8 mouse cellular contexts compared by ENCODE assay signal in the genomic region with DNA sequence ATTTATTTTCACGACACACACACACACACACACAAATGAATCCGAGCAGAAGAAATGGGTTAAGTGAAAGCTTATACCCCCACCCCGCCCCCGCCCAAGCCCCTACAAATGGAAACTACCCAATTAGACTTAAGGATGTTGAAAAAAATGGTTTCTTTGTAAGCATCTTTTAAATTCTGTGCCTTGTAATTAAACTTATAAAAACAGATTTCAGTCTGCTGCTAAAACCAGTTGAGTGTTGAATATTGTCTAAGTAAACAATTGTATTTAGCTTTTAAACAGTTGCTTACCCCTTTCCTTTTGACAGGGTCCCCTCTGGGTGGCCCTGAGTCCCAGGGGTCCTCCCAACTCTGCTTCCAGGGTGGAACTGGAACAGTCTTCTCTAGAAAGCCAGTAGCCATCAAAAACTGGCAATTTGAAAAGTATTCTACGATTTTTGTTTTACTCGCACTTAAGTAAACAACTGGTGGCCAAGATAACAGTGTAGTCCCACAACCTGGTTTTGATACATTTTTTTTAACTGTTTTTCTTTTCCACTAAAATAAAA. TPM values are rescaled to one million over a fixed set of nuclear protein-coding genes. Genes with fewer than 3 reads are reported as not detected.
A peak's percentile ranks its signal among the peaks of the same experiment; 100 is the strongest.
DNase-seq lines count a peak whose midpoint lies in the region; ATAC-seq and TF ChIP-seq lines count a peak whose summit lies in the region.

No protein-coding gene starts in this region.

- no peak for DNase-seq in lung, postnatal 14 days
- DNase-seq in embryo, embryonic 11 days = peak; percentile 55
- DNase-seq in layer of hippocampus, adult 9-11 months = no peak
- no peak for DNase-seq in cerebellum, postnatal 25 days
- DNase-seq in cerebellum, adult 9-11 months = no peak

- H3K4me1 ChIP-seq in lung, embryonic 15.5 days = peaks cover 6% of the 10 kb centered on the region
- H3K4me1 ChIP-seq in intestine, postnatal 0 days (replicated peaks; ENCODE audit: control insufficient read depth, insufficient read depth, low read length) = no peaks in the 10 kb centered on the region
- no peaks in the 10 kb centered on the region; the same call in 1 of the 2 replicates for H3K4me1 ChIP-seq in neural tube, embryonic 14.5 days (ENCODE audit: control insufficient read depth, insufficient read depth, low read length)

- 4% methylated on average over 6 of the region's 6 CpGs for WGBS in lung, embryonic 15.5 days
- 9% methylated on average over 6 of the region's 6 CpGs for WGBS in intestine, postnatal 0 days
- WGBS in neural tube, embryonic 14.5 days = 18% methylated on average over 6 of the region's 6 CpGs

- peaks cover 28% of the 10 kb centered on the region for H3K36me3 ChIP-seq in lung, embryonic 15.5 days
- peaks cover 17% of the 10 kb centered on the region for H3K36me3 ChIP-seq in intestine, postnatal 0 days (ENCODE audit: control insufficient read depth, insufficient read depth)
- H3K36me3 ChIP-seq in neural tube, embryonic 14.5 days (ENCODE audit: control insufficient read depth, insufficient read depth, low read length) = peaks cover 27% of the 10 kb centered on the region

- no peak for ATAC-seq in lung, embryonic 15.5 days (ENCODE audit: borderline replicate concordance, extremely low read depth, low FRiP score, low TSS enrichment)
- ATAC-seq in intestine, postnatal 0 days = no peak
- no peak for ATAC-seq in neural tube, embryonic 14.5 days (ENCODE audit: low read depth)

- H3K9ac ChIP-seq in lung, embryonic 15.5 days = peak overlapping the region; percentile 99
- H3K9ac ChIP-seq in intestine, postnatal 0 days (ENCODE audit: low read depth, low read length) = peak overlapping the region; percentile 100
- peak overlapping the region; percentile 100 for H3K9ac ChIP-seq in neural tube, embryonic 14.5 days (replicated peaks; ENCODE audit: low read depth, low read length)

- no peaks in the 10 kb centered on the region for H3K9me3 ChIP-seq in lung, embryonic 15.5 days
- H3K9me3 ChIP-seq in intestine, postnatal 0 days (ENCODE audit: control insufficient read depth) = no peaks in the 10 kb centered on the region
- no peaks in the 10 kb centered on the region for H3K9me3 ChIP-seq in neural tube, embryonic 14.5 days (ENCODE audit: control insufficient read depth, low read length)

- H3K27ac ChIP-seq in lung, embryonic 15.5 days = peak overlapping the region; percentile 100
- peak overlapping the region; percentile 100 for H3K27ac ChIP-seq in intestine, postnatal 0 days (ENCODE audit: low read depth, low read length)
- H3K27ac ChIP-seq in neural tube, embryonic 14.5 days (ENCODE audit: low read depth, low read length) = peak overlapping the region; percentile 100

- TF ChIP-seq CTCF in intestine, postnatal 0 days (IDR thresholded peaks at IDR 0.05; ENCODE audit: low read depth) = no peak

- no peaks in the 10 kb centered on the region for H3K27me3 ChIP-seq in lung, embryonic 15.5 days
- no peaks in the 10 kb centered on the region for H3K27me3 ChIP-seq in intestine, postnatal 0 days (replicated peaks; ENCODE audit: control insufficient read depth, insufficient read depth, low read length)
- no peaks in the 10 kb centered on the region for H3K27me3 ChIP-seq in neural tube, embryonic 14.5 days (ENCODE audit: control insufficient read depth, insufficient read depth, low read length)

- peak overlapping the region; percentile 63 for H3K4me2 ChIP-seq in lung, embryonic 15.5 days
- peak overlapping the region; percentile 70 for H3K4me2 ChIP-seq in intestine, postnatal 0 days (replicated peaks; ENCODE audit: low read depth)
- peak overlapping the region; percentile 39 for H3K4me2 ChIP-seq in neural tube, embryonic 14.5 days (ENCODE audit: low read depth, low read length)

- H3K4me3 ChIP-seq in lung, embryonic 15.5 days = peak overlapping the region; percentile 82
- peak overlapping the region; percentile 63 for H3K4me3 ChIP-seq in intestine, postnatal 0 days (ENCODE audit: low read depth, low read length)
- peak overlapping the region; percentile 93 for H3K4me3 ChIP-seq in neural tube, embryonic 14.5 days (ENCODE audit: low read depth, low read length)

RNA-seq across cellular contexts. Expression of a gene that starts 3.6 kb away (rescaled TPM):
- 56.0 and 63.1 TPM in 2 replicates for polyA plus RNA-seq in lung, embryonic 15.5 days (2015; fragmentation: Nextera tagmentation; extraction: Ambion mirVana)
- polyA plus RNA-seq in intestine, postnatal 0 days (2015; fragmentation: Nextera tagmentation; extraction: Ambion mirVana) = 21.5 and 22.0 TPM in 2 replicates
- 38.3 and 57.4 TPM in 2 replicates for polyA plus RNA-seq in neural tube, embryonic 14.5 days (2014; fragmentation: Nextera tagmentation; extraction: Ambion mirVana)
